Mouse (Mus musculus): Measurements from ENCODE around the gene Celf1. TPM values are rescaled to one million over a fixed set of nuclear protein-coding genes. Genes with fewer than 3 reads are reported as not detected.
"Not testable (repeated sequence)": the region's sequence is repeated elsewhere in the genome, so short reads cannot be mapped to it uniquely, and the experiment has no call there.

Gene Celf1
- polyA plus RNA-seq, 1 experiment from 2014 or later: 73.1 TPM

DNA sequence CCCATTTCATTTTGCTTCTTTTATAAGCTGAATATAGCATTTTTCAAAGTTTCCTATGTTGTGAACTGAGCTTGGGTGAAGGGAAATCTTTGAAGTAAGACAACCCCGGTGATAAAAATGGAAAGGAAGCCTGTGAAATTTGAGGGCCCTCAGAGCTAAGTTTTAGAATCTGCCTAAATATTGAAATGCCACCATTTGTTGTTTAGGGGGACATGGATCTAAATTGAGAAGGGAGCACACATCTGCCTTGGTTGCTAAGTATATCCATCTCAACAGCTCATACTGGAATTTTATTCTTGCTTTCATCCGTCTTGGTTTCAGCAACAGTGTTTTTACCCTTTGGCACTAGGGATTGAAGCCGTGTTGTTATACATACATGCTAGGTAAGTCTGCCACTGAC is 45.9 kb downstream of the Celf1 start:
- H3K4me2 ChIP-seq (ENCODE audit: low read depth, low read length): no peak overlapping the region
- WGBS: 88% methylated on average over 3 of the region's 3 CpGs
- H3K27ac ChIP-seq (ENCODE audit: low read length): no peak overlapping the region
- H3K9me3 ChIP-seq (ENCODE audit: control insufficient read depth, low read length): no peaks in the 10 kb centered on the region
- H3K4me1 ChIP-seq (ENCODE audit: control insufficient read depth, insufficient read depth, low read length): no peaks in the 10 kb centered on the region
- H3K27me3 ChIP-seq (replicated peaks; ENCODE audit: control insufficient read depth, insufficient read depth, low read length): no peaks in the 10 kb centered on the region
- no peak for ATAC-seq
- no peak overlapping the region for H3K4me3 ChIP-seq (ENCODE audit: low read length)
- no peak overlapping the region for H3K9ac ChIP-seq (ENCODE audit: low read depth, low read length)
- H3K36me3 ChIP-seq (ENCODE audit: control insufficient read depth, insufficient read depth, low read length): no peaks in the 10 kb centered on the region

GRCm38 (mm10) chr2:91008536-91008935 is 68.4 kb downstream of the Celf1 start:
- Histone ChIP-seq H3K4me1 (ENCODE audit: control insufficient read depth, insufficient read depth, low read length) (no peaks in the 10 kb centered on the region), H3K4me3 (ENCODE audit: low read length) (no peak overlapping the region), H3K9ac (ENCODE audit: low read depth, low read length) (no peak overlapping the region), H3K27me3 (replicated peaks; ENCODE audit: control insufficient read depth, insufficient read depth, low read length) (no peaks in the 10 kb centered on the region), H3K4me2 (ENCODE audit: low read depth, low read length) (no peak overlapping the region), H3K27ac (ENCODE audit: low read length) (no peak overlapping the region), H3K9me3 (ENCODE audit: control insufficient read depth, low read length) (no peaks in the 10 kb centered on the region), H3K36me3 (ENCODE audit: control insufficient read depth, insufficient read depth, low read length) (peaks cover 16% of the 10 kb centered on the region)
- no peak for ATAC-seq
- 94% methylated on average over 8 of the region's 8 CpGs for WGBS

- Histone ChIP-seq H3K27me3 (replicated peaks; ENCODE audit: control insufficient read depth, insufficient read depth, low read length) (no peaks in the 10 kb centered on the region), H3K36me3 (ENCODE audit: control insufficient read depth, insufficient read depth, low read length) (peaks cover 14% of the 10 kb centered on the region; the same call in 1 of the 2 replicates), H3K4me2 (ENCODE audit: low read depth, low read length) (no peak overlapping the region), H3K27ac (ENCODE audit: low read length) (no peak overlapping the region), H3K4me1 (ENCODE audit: control insufficient read depth, insufficient read depth, low read length) (no peaks in the 10 kb centered on the region), H3K9ac (ENCODE audit: low read depth, low read length) (no peak overlapping the region), H3K4me3 (ENCODE audit: low read length) (no peak overlapping the region), H3K9me3 (ENCODE audit: control insufficient read depth, low read length) (no peaks in the 10 kb centered on the region)
- WGBS: 89% methylated on average over 2 of the region's 2 CpGs
- no peak for ATAC-seq
Measured at GRCm38 (mm10) chr2:91013881-91014280, 73.7 kb downstream of the Celf1 start.

DNA sequence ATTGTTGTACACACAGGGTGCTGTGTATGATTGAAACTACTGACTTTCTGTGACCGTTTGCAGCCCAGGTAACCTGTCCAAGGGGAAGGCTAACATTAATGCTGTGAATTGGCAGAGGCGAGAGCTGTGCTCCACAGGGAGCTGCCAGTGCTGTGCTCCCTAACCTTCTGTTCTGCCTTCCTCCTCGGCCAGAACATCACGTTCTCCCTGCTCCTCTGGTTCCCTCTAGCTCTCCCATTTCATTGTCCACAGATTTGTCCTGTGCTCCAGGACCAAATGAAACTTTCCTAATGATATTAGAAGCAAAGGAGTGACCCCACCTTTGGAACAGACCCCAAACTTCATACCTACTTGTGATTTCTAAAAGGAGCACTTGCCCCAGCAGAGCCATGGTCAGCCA is 75.2 kb downstream of the Celf1 start:
- no peaks in the 10 kb centered on the region for H3K27me3 ChIP-seq (replicated peaks; ENCODE audit: control insufficient read depth, insufficient read depth, low read length)
- no peaks in the 10 kb centered on the region for H3K9me3 ChIP-seq (ENCODE audit: control insufficient read depth, low read length)
- H3K4me3 ChIP-seq (ENCODE audit: low read length): no peak overlapping the region
- H3K36me3 ChIP-seq (ENCODE audit: control insufficient read depth, insufficient read depth, low read length): peaks cover 17% of the 10 kb centered on the region; the same call in 1 of the 2 replicates
- H3K4me1 ChIP-seq (ENCODE audit: control insufficient read depth, insufficient read depth, low read length): no peaks in the 10 kb centered on the region
- no peak overlapping the region for H3K9ac ChIP-seq (ENCODE audit: low read depth, low read length)
- no peak overlapping the region for H3K4me2 ChIP-seq (ENCODE audit: low read depth, low read length)
- no peak for ATAC-seq
- WGBS: 87% methylated on average over 4 of the region's 4 CpGs
- no peak overlapping the region for H3K27ac ChIP-seq (ENCODE audit: low read length)

- H3K4me3 ChIP-seq (ENCODE audit: low read length): no peak overlapping the region
- H3K9ac ChIP-seq (ENCODE audit: low read depth, low read length): no peak overlapping the region
- H3K9me3 ChIP-seq (ENCODE audit: control insufficient read depth, low read length): no peaks in the 10 kb centered on the region
- no peaks in the 10 kb centered on the region for H3K27me3 ChIP-seq (replicated peaks; ENCODE audit: control insufficient read depth, insufficient read depth, low read length)
- no peak overlapping the region for H3K4me2 ChIP-seq (ENCODE audit: low read depth, low read length)
- H3K4me1 ChIP-seq (ENCODE audit: control insufficient read depth, insufficient read depth, low read length): no peaks in the 10 kb centered on the region
- H3K36me3 ChIP-seq (ENCODE audit: control insufficient read depth, insufficient read depth, low read length): peaks cover 17% of the 10 kb centered on the region; the same call in 1 of the 2 replicates
- H3K27ac ChIP-seq (ENCODE audit: low read length): no peak overlapping the region
- WGBS: 87% methylated on average over 8 of the region's 8 CpGs
- no peak for ATAC-seq
Measured at GRCm38 (mm10) chr2:91018061-91018788, 78.0 kb downstream of the Celf1 start.

- H3K9me3 ChIP-seq (ENCODE audit: control insufficient read depth, low read length): no peaks in the 10 kb centered on the region
- ATAC-seq: no peak
- H3K27ac ChIP-seq (ENCODE audit: low read length): no peak overlapping the region
- H3K27me3 ChIP-seq (replicated peaks; ENCODE audit: control insufficient read depth, insufficient read depth, low read length): no peaks in the 10 kb centered on the region
- H3K4me1 ChIP-seq (ENCODE audit: control insufficient read depth, insufficient read depth, low read length): no peaks in the 10 kb centered on the region
- 90% methylated on average over 3 of the region's 3 CpGs for WGBS
- H3K4me2 ChIP-seq (ENCODE audit: low read depth, low read length): no peak overlapping the region
- H3K9ac ChIP-seq (ENCODE audit: low read depth, low read length): no peak overlapping the region
- no peak overlapping the region for H3K4me3 ChIP-seq (ENCODE audit: low read length)
- peaks cover 12% of the 10 kb centered on the region; the same call in 1 of the 2 replicates for H3K36me3 ChIP-seq (ENCODE audit: control insufficient read depth, insufficient read depth, low read length)
Measured at GRCm38 (mm10) chr2:91019911-91020310, 79.7 kb downstream of the Celf1 start.

DNA sequence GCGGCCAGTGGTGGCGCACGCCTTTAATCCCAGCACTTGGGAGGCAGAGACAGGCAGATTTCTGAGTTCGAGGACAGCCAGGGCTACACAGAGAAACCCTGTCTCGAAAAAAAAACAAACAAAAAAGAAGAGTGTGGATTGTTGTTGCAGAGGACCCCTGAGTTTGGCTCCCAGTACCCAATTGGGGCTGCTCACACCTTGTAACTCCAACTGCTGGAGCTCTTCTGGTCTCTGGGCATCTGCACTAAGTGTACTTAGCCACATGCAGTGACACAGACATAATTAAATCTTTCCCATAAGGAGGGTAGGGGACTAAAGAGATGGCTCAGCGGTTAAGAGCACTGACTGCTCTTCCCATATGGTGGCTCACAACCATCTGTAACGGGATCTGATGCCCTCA is 82.1 kb downstream of the Celf1 start:
- not testable (repeated sequence) for H3K4me1 ChIP-seq (ENCODE audit: control insufficient read depth, insufficient read depth, low read length); H3K4me3 ChIP-seq (ENCODE audit: low read length); H3K27ac ChIP-seq (ENCODE audit: low read length); ATAC-seq; H3K36me3 ChIP-seq (ENCODE audit: control insufficient read depth, insufficient read depth, low read length); H3K4me2 ChIP-seq (ENCODE audit: low read depth, low read length); H3K9ac ChIP-seq (ENCODE audit: low read depth, low read length); H3K27me3 ChIP-seq (replicated peaks; ENCODE audit: control insufficient read depth, insufficient read depth, low read length); H3K9me3 ChIP-seq (ENCODE audit: control insufficient read depth, low read length)
- 97% methylated on average over 7 of the region's 7 CpGs for WGBS

DNA sequence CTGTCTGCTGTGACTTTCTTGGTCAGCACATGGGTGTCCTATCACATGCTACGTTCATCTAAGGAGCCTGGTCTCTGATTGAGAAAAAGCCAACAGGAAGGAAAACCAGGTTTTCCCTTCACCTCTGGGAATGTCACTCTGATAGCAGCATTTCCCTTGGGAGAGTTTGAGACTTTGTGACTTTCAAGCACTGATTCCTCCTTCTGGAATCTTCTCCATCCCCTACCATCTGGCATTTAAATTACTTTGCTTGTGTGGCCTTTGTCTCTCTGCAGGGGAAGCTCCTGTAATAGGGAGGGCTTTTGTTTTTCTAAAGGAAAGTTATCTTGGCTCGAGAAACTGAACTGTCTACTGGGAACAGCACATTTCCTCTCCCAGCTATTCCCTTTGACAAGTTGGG is 82.9 kb downstream of the Celf1 start:
- Histone ChIP-seq H3K4me1 (ENCODE audit: control insufficient read depth, insufficient read depth, low read length) (no peaks in the 10 kb centered on the region), H3K9me3 (ENCODE audit: control insufficient read depth, low read length) (no peaks in the 10 kb centered on the region), H3K27me3 (replicated peaks; ENCODE audit: control insufficient read depth, insufficient read depth, low read length) (no peaks in the 10 kb centered on the region), H3K9ac (ENCODE audit: low read depth, low read length) (no peak overlapping the region), H3K4me2 (ENCODE audit: low read depth, low read length) (no peak overlapping the region), H3K4me3 (ENCODE audit: low read length) (no peak overlapping the region), H3K36me3 (ENCODE audit: control insufficient read depth, insufficient read depth, low read length) (peaks cover 5% of the 10 kb centered on the region; the same call in 1 of the 2 replicates), H3K27ac (ENCODE audit: low read length) (no peak overlapping the region)
- no peak for ATAC-seq
- 70% methylated on average over 2 of the region's 2 CpGs for WGBS

- WGBS: 97% methylated on average over 1 of the region's 1 CpGs
- H3K27me3 ChIP-seq (replicated peaks; ENCODE audit: control insufficient read depth, insufficient read depth, low read length): no peaks in the 10 kb centered on the region
- H3K4me3 ChIP-seq (ENCODE audit: low read length): no peak overlapping the region
Measured at GRCm38 (mm10) chr2:91023956-91024355, 83.8 kb downstream of the Celf1 start.

GRCm38 (mm10) chr2:91025081-91025516 is 84.9 kb downstream of the Celf1 start:
- no peak overlapping the region for H3K27ac ChIP-seq (ENCODE audit: low read length)
- 97% methylated on average over 1 of the region's 1 CpGs for WGBS
- no peak for ATAC-seq

More at GRCm38 (mm10) chr2:91023956-91024355, 83.8 kb downstream of the Celf1 start:
- no peak for ATAC-seq
- Histone ChIP-seq H3K27ac (ENCODE audit: low read length) (no peak overlapping the region), H3K9me3 (ENCODE audit: control insufficient read depth, low read length) (no peaks in the 10 kb centered on the region), H3K4me2 (ENCODE audit: low read depth, low read length) (no peak overlapping the region), H3K9ac (ENCODE audit: low read depth, low read length) (no peak overlapping the region), H3K36me3 (ENCODE audit: control insufficient read depth, insufficient read depth, low read length) (peaks cover 5% of the 10 kb centered on the region; the same call in 1 of the 2 replicates), H3K4me1 (ENCODE audit: control insufficient read depth, insufficient read depth, low read length) (no peaks in the 10 kb centered on the region)

More at GRCm38 (mm10) chr2:91025081-91025516, 84.9 kb downstream of the Celf1 start:
- no peaks in the 10 kb centered on the region for H3K4me1 ChIP-seq (ENCODE audit: control insufficient read depth, insufficient read depth, low read length)
- H3K36me3 ChIP-seq (ENCODE audit: control insufficient read depth, insufficient read depth, low read length): no peaks in the 10 kb centered on the region
- H3K4me3 ChIP-seq (ENCODE audit: low read length): no peak overlapping the region
- H3K4me2 ChIP-seq (ENCODE audit: low read depth, low read length): no peak overlapping the region
- no peak overlapping the region for H3K9ac ChIP-seq (ENCODE audit: low read depth, low read length)
- H3K27me3 ChIP-seq (replicated peaks; ENCODE audit: control insufficient read depth, insufficient read depth, low read length): no peaks in the 10 kb centered on the region
- no peaks in the 10 kb centered on the region for H3K9me3 ChIP-seq (ENCODE audit: control insufficient read depth, low read length)

Data from intestine, embryonic 16.5 days (tissue).